Mouse (Mus musculus): ENCODE results near the gene Strip1.

DNA sequence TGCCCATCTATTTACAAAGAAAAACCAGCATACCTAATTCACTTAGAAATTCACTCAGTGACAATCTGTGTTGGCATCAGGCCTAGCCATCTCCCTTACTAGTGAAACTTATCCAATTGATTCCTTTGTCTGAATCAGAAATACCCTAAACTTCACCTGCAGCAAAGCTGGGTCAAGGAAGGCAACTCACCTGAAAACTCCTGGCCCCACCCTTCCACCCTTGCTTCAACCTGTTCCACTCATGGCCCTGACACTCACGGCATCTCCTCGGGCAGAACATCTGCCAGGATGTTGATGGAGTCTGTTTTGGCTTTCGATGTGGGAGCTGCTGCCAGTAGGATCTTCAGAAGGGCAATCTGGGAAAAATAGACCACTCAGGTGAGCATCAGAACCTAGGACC is 13.7 kb downstream of the Strip1 start:
- TF ChIP-seq CTCF (conservative IDR thresholded peaks at IDR 0.05; ENCODE audit: insufficient read depth, insufficient read length, low read depth, low read length) = no peak
- no peak for TF ChIP-seq POLR2A (IDR thresholded peaks at IDR 0.05; ENCODE audit: low read depth, low read length)

Data from kidney, adult 2 months (tissue).